8 mouse cellular contexts compared by ENCODE assay signal in genomic region chr11:70313833-70314232, GRCm38 (mm10). TPM values are rescaled to one million over a fixed set of nuclear protein-coding genes. Genes with fewer than 3 reads are reported as not detected.
A peak's percentile ranks its signal among the peaks of the same experiment; 100 is the strongest.
DNase-seq lines count a peak whose midpoint lies in the region; ATAC-seq and TF ChIP-seq lines count a peak whose summit lies in the region.
"Had no signal": no experiment of that assay in that cellular context is flagged by ENCODE, and none has a peak within 500 bp of the region (broad histone marks: within the 10 kb centered on the region; RNA-seq: fewer than 3 reads in every experiment).

No protein-coding gene starts in this region.

- TF ChIP-seq CTCF in kidney, postnatal 0 days (IDR thresholded peaks at IDR 0.05; ENCODE audit: low read depth) = peak; percentile 75
- peak; percentile 63 for TF ChIP-seq CTCF in ES-Bruce4 (IDR thresholded peaks at IDR 0.05; ENCODE audit: low read depth, low read length)

- no peaks in the 10 kb centered on the region for H3K27me3 ChIP-seq in kidney, postnatal 0 days (ENCODE audit: insufficient read depth, low read length)
- no peaks in the 10 kb centered on the region for H3K27me3 ChIP-seq in ES-Bruce4 (ENCODE audit: control insufficient read depth, insufficient read depth, low read length, poor library complexity, severe bottlenecking)

- no peaks in the 10 kb centered on the region for H3K36me3 ChIP-seq in kidney, postnatal 0 days (ENCODE audit: insufficient read depth, low read length)
- no peaks in the 10 kb centered on the region for H3K36me3 ChIP-seq in ES-Bruce4 (ENCODE audit: control insufficient read depth, insufficient read depth, low read length, poor library complexity, severe bottlenecking)
- H3K36me3 ChIP-seq: lung, embryonic 15.5 days had no signal

- H3K9me3 ChIP-seq in kidney, postnatal 0 days (replicated peaks; ENCODE audit: low read length) = no peaks in the 10 kb centered on the region
- no peaks in the 10 kb centered on the region for H3K9me3 ChIP-seq in ES-Bruce4 (replicated peaks; ENCODE audit: control insufficient read depth, insufficient read depth, low read length, poor library complexity, severe bottlenecking)
- H3K9me3 ChIP-seq: lung, embryonic 15.5 days had no signal

- peak; percentile 27 for DNase-seq in kidney, postnatal 0 days (ENCODE audit: low spot score)
- DNase-seq in kidney, adult 8-10 months = no peak
- peak; percentile 68 for DNase-seq in ZHBTc4 (ENCODE audit: low read depth, low spot score)
- DNase-seq in lung, postnatal 36 days = peak; percentile 30
- DNase-seq in urinary bladder, postnatal 10 days (ENCODE audit: low spot score) = no peak

- no peak for TF ChIP-seq EP300 in ES-Bruce4 (IDR thresholded peaks at IDR 0.05; ENCODE audit: insufficient read depth, low read depth, low read length)

- H3K9ac ChIP-seq in kidney, postnatal 0 days (ENCODE audit: low read depth, low read length) = no peak overlapping the region
- H3K9ac ChIP-seq in ES-Bruce4 (ENCODE audit: low read depth, poor library complexity, severe bottlenecking) = no peak overlapping the region
- H3K9ac ChIP-seq: lung, embryonic 15.5 days had no signal

- no peak overlapping the region for H3K4me2 ChIP-seq in kidney, postnatal 0 days (ENCODE audit: low read length)
- H3K4me2 ChIP-seq: lung, embryonic 15.5 days had no signal

- no peak for TF ChIP-seq POLR2A in ES-Bruce4 (IDR thresholded peaks at IDR 0.05; ENCODE audit: insufficient read depth, low read length)

- ATAC-seq in kidney, postnatal 0 days (replicated peaks; ENCODE audit: low FRiP score, low read depth) = no peak
- ATAC-seq in monocyte, adult 5-6 weeks (replicated peaks; ENCODE audit: insufficient number of reproducible peaks, low FRiP score, low TSS enrichment, poor library complexity, severe bottlenecking) = no peak

- no peaks in the 10 kb centered on the region for H3K4me1 ChIP-seq in kidney, postnatal 0 days (replicated peaks; ENCODE audit: insufficient read depth, low read length)
- no peaks in the 10 kb centered on the region for H3K4me1 ChIP-seq in ES-Bruce4 (ENCODE audit: control insufficient read depth, insufficient read depth, low read length)
- H3K4me1 ChIP-seq: lung, embryonic 15.5 days had no signal

- 34% methylated on average over 7 of the region's 7 CpGs for WGBS in kidney, postnatal 0 days

- H3K4me3 ChIP-seq in kidney, postnatal 0 days (replicated peaks; ENCODE audit: low read depth, low read length) = no peak overlapping the region
- H3K4me3 ChIP-seq in ES-Bruce4 (ENCODE audit: low read depth, low read length) = no peak overlapping the region
- H3K4me3 ChIP-seq: lung, embryonic 15.5 days had no signal

- H3K27ac ChIP-seq in kidney, postnatal 0 days = no peak overlapping the region
- H3K27ac ChIP-seq in ES-Bruce4 (ENCODE audit: insufficient read depth, low read length) = no peak overlapping the region
- H3K27ac ChIP-seq: lung, embryonic 15.5 days had no signal

RNA-seq across cellular contexts. Expression of gene Alox12e, which starts 8.6 kb away (rescaled TPM):
- 0.10 and 0.16 TPM in 2 replicates for polyA plus RNA-seq in kidney, postnatal 0 days (2015; fragmentation: Nextera tagmentation; extraction: Ambion mirVana)
- polyA plus RNA-seq in ES-Bruce4 (2011; ENCODE audit: insufficient read depth, insufficient read length, low read depth, missing spikeins) = 0.58 TPM in 1 of 2 replicates, not detected in the other
- total RNA-seq in monocyte, adult 5-6 weeks (2017) = 2.5 TPM in 1 of 3 replicates, not detected in the others

RNA-seq across cellular contexts. Expression of gene Alox15, which starts 38.0 kb away (rescaled TPM):
- 2.3 and 2.4 TPM in 2 replicates for polyA plus RNA-seq in kidney, postnatal 0 days (2015; fragmentation: Nextera tagmentation; extraction: Ambion mirVana)
- 2.2 and 3.0 TPM in 2 replicates for polyA plus RNA-seq in ES-Bruce4 (2011; ENCODE audit: insufficient read depth, insufficient read length, low read depth, missing spikeins)
- 1.6 to 43.2 TPM (median 41.4 TPM) in 3 replicates for total RNA-seq in monocyte, adult 5-6 weeks (2017)

RNA-seq across cellular contexts. Expression of gene Alox12, which starts 58.7 kb away (rescaled TPM):
- polyA plus RNA-seq in kidney, postnatal 0 days (2015; fragmentation: Nextera tagmentation; extraction: Ambion mirVana) = 3.8 and 4.0 TPM in 2 replicates
- 1.4 and 2.1 TPM in 2 replicates for polyA plus RNA-seq in ES-Bruce4 (2011; ENCODE audit: insufficient read depth, insufficient read length, low read depth, missing spikeins)
- total RNA-seq in monocyte, adult 5-6 weeks (2017) = 0.85 to 26.1 TPM (median 1.6 TPM) in 3 replicates

Comparison
In these comparisons a context has a peak if more than half of its experiments do, and no peak if none do; other contexts are left out.
1. DNase-seq: peak in kidney, postnatal 0 days (single experiment), ZHBTc4 (single experiment) and lung, postnatal 36 days (single experiment); none in kidney, adult 8-10 months (0 of 2) and urinary bladder, postnatal 10 days (single experiment).